Mouse (Mus musculus) small intestine, adult 2 months (tissue): ENCODE data around the gene Ndufs6.

Source experiments
- CTCF ChIP-seq: fragments of 200-500 bp; IDR thresholded peaks from 2 replicates; pipeline ENCODE4 v1.5.1; 2012; ENCODE audit warnings: low read depth, mild to moderate bottlenecking, control low read depth, inconsistent platforms, low read length, moderate library complexity, mixed read lengths; ENCODE audit not compliant: insufficient replicate concordance, insufficient read length; ENCODE audit errors: extremely low read depth
- POLR2A ChIP-seq: fragments of 200-500 bp; IDR thresholded peaks from 2 replicates; pipeline ENCODE4 v1.6.1; 2012; ENCODE audit warnings: low read depth, mild to moderate bottlenecking, control low read depth, inconsistent platforms, low read length, moderate library complexity

- no peak for TF ChIP-seq CTCF
- no peak for TF ChIP-seq POLR2A
Observed at GRCm38 (mm10) chr13:73373367-73373766, 45.0 kb upstream of the Ndufs6 start.
